Mouse (Mus musculus): Measurements from ENCODE around the gene Ace3.

Ace3 gene

DNA sequence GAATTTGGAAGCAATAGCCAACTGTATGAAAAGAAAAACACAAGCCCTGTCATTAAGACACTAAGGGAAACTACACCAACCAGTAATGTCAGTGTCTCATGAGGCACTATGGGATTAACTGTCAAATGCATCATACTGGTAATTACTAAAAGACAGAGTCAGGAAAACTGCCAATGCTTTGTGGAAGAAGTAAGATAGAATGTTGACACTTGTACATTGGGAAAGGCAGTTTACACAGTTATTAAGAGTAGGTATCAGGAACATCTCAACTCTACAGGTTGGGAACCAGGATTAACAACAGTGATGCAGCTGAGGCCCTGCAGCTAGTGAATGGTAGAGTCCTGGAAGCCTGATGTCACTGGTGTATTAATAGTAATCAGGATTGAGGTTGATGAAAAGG is 49.9 kb downstream of the Ace3 start:
- DNase-seq (ENCODE audit: low spot score), result no peak

DNA sequence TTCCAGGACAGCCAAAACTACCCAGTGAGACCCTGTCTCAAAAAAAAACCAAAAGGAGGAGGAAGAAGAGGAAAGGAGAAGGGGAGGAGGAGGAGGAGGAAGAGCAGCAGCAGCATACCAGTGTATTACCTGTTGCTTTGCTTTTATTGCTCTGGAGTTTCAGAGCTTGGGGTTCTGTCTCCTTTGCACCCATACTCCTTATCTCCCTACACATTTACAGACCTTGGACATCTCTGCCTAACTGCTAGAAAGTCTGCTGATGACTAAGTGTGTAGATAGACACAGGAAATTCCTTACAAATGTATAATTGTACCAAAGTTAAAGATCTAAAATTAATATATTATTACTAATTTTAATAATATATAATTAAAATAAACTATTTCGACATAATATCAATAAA is 50.8 kb downstream of the Ace3 start:
- DNase-seq (ENCODE audit: low spot score), result no peak

DNA sequence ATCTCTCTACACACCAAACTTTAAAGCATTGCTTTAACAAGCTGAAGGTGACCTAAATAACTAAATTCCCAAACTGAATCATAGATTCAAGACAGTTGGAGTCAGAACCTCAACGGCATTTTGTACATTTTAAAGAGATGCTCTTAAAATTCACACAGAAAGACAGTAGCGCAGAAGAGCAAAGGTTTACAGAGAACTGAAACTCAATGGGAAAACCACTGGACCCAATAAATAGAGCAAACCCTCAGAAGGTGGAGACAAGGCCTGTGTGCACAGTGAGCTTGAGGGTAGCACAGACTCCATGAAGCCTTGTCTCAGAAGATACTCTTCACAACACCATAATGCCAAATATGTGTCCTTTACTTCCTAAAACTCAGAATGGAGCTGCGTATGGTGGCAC is 51.3 kb downstream of the Ace3 start:
- DNase-seq (ENCODE audit: low spot score), result no peak

DNA sequence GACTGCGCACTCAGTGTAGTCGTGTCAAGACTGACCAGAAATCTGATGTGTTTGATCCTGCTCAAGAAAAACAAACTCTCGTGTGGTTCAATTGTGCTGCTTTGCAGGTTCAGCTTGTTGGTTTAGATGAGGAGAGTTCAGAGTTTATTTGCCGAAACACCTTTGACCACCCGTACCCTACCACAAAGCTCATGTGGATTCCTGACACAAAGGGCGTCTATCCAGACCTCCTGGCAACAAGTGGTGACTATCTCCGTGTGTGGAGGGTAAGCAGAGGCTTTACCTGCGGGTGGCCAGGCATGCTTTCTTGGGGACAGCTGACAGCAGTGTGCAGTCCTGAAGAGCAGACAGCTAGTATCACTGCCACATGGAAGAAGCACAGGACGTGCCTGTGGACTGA is 52.1 kb downstream of the Ace3 start:
- DNase-seq (ENCODE audit: low spot score), result no peak

DNA sequence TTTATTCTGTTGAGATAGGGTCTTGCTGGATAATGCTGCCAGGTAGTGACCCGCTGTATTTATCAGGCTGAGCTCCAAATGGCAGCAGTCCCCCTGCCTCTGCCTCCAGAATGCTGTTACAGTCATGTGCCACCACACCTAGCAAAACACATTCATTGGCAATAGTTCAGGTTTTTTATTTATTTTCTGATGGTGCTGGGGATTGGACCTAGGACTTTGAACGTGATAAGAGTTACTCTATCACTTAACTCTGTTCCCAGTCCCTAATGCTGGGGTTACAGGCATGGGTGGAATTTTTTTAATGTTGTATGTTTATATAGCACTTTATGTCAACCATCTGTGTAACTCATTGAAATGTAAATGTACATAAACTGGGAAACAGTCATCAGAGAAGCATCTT is 59.4 kb downstream of the Ace3 start:
- DNase-seq (ENCODE audit: low spot score), result no peak

DNA sequence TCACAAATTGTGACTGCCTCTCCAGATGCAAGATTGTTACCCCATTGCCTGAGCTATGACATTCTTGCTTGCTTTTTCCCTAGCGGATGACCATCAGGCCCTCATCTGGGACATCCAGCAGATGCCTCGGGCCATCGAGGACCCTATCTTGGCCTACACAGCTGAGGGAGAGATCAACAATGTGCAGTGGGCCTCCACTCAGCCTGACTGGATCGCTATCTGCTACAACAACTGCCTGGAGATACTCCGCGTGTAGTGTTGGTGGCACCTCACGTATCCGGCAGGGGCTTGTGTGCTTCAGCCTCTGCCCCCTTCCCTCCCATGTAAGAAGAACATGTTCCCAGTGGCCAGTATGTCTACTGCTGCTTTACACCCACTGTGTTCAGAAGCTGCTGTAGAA is 60.1 kb downstream of the Ace3 start:
- no peak for DNase-seq (ENCODE audit: low spot score)
